Mouse (Mus musculus): ENCODE data around the gene Fam135a. TPM values are rescaled to one million over a fixed set of nuclear protein-coding genes. Genes with fewer than 3 reads are reported as not detected.

Fam135a gene
- total RNA-seq, 2 experiments from 2014 or later, result 17.1 to 19.3 TPM

Other genes starting within 250 kb of the Fam135a start
- gene Smap1, start 178.0 kb downstream of the Fam135a start, total RNA-seq (2021), result 10 to 100 TPM; 29.3 to 31.6 TPM
- 10 to 100 TPM; 44.9 to 56.0 TPM for gene Sdhaf4, start 94.7 kb downstream of the Fam135a start, total RNA-seq (2021)
- gene Col9a1, start 77.3 kb upstream of the Fam135a start, total RNA-seq (2021), result under 1 TPM; 0.16 to 0.36 TPM

Data from gastrocnemius, postnatal 25 days (tissue).